Mouse (Mus musculus) cortical plate, adult 2 months (tissue): ENCODE data around the gene Cd69.

Source experiments
- CTCF ChIP-seq: fragments of 200-500 bp; IDR thresholded peaks from 2 replicates; pipeline ENCODE4 v1.5.1; 2011; ENCODE audit warnings: mild to moderate bottlenecking, control low read depth, low read length; ENCODE audit not compliant: insufficient read depth; ENCODE audit errors: extremely low read depth
- POLR2A ChIP-seq: fragments of 200-500 bp; IDR thresholded peaks from 2 replicates; pipeline ENCODE4 v1.6.1; 2011; ENCODE audit warnings: mild to moderate bottlenecking, low read length, control low read depth; ENCODE audit not compliant: insufficient read depth; ENCODE audit errors: extremely low read depth

GRCm38 (mm10) chr6:129238275-129239038 is 36.8 kb downstream of the Cd69 start:
- TF ChIP-seq CTCF (no peak), POLR2A (no peak)
